Mouse (Mus musculus) frontal cortex, postnatal 36 days (tissue): ENCODE results near the gene Asb15.

ENCODE experiments used
- DNase-seq, 2 experiments: peaks; one replicate each; pipeline ENCODE4 v3.0.0; 2022; ENCODE audit warnings: low spot score in 2 of 2

The Asb15 gene

GRCm38 (mm10) chr6:24528064-24528243, at the start of gene Asb15:
Gene Asb15 (plus strand): TSS chr6:24528144.
- DNase-seq, result no peak

DNA sequence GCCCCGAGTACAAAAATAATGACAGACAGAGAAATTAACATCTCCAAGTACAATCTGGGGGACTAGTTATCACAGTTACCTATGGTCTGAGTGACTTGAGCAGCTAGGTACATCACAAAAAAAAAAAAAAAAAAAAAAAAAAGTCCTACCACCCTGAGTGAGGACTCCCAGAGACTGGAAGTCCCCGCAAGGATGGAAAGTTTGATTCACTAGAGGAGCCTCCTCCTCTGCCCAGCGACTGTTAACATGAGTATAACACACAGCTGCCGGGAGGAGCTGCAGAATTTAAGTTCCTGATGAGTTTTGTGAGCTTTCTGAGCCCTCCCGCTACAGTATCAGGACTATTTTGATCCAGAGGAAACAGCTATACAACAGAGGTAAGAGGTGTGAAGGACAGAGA, 41.4 kb upstream of the Asb15 start:
- DNase-seq, result no peak

- DNase-seq, result no peak
Measured at GRCm38 (mm10) chr6:24490341-24490740, 37.6 kb upstream of the Asb15 start.

DNA sequence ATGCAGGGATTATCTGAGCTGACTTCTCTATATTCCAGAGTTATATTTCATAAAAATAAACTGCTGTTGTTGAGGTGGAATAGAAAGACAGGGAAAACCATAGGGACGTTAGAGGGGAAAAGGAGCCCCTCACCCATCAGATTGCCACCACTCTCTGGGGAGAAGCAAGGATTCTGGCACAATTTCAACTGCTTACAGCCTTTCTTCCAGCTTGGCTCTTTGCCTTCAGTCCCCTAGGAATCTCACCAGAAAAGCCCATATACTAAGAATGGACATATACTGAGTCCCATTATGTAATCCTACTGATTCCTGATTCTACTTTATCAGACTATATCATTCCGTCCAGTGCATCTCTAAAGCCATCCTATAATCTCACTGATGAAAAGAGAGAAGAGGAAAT, 23.8 kb upstream of the Asb15 start:
- DNase-seq, result no peak

DNA sequence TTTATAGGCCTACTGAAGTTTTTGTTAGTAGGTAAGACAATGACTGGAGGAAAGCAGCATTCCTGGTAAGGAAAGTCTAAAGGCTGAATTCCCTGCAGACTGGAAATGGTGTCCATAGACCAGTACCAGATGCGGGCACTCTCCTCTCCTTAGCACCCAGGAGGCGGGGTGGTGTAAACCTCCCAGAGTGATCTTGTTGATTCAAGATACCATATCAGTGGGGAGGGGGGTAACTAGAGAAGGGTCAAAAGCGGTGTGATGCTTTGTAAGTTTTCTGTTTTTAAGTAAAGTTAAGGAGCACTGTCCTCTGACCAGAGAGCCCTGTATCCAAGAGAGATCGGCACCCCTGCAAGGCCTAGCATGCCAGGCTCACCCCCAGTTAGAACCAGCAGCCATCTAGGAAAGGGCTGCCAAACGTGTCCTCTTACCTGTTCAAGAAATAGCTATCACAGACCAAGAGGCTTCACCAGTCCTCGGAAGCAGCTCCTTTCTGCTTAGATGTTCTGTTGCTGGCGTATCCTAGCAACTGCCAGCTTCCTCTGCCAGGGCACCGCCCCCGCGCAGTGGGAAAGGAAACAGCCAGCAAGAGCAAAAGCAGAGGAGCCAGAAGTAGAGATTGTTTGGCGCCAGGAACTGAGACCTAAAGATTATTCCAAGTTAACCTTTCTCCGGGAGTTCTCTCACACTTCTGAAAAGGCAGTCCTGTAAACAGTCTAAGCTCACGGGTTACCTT, 13.2 kb upstream of the Asb15 start, which contains the start of gene Iqub:
Gene Iqub, minus strand, starts transcription at position 516 of the 733 bp plus-strand sequence.
- DNase-seq, result peak; percentile 87 to 90

DNA sequence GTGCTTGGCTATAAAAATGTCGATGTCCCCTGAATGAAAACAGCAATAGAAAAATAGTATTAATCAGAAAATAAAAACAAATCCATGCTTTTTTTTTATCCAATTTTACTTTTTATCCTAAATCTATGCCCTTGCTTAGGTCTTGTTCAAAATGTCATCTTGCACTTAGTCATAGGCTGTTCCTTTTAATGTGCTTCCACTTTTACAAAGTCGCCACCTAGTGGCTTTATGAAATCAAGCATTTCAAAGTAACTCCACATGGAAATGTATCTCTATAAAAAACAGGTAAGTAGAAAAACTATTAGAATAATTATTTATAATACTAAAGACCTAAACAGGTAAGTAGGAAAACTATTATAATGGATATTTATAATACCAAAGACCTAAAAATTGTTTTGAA, 11.7 kb upstream of the Asb15 start:
- no peak for DNase-seq

DNA sequence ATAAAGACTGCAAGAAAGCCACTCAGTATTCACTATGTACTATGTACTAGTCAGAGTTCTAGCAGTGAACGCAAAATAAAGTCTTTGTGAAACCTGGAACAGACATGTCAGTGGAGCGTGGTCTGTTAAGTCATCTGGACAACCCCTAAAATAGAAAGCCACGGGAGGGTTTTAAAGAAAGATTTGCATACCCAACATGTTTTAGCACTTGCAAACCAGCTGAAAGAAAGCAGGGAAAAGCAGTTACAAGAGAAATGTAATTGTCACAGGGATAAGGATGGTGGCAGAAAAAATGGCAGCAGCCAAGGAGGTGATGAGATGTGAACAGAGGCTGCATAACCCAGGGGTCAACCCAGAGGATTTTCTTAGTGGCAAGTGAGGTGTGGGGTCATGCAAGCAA, 2.2 kb upstream of the Asb15 start:
- no peak for DNase-seq

DNA sequence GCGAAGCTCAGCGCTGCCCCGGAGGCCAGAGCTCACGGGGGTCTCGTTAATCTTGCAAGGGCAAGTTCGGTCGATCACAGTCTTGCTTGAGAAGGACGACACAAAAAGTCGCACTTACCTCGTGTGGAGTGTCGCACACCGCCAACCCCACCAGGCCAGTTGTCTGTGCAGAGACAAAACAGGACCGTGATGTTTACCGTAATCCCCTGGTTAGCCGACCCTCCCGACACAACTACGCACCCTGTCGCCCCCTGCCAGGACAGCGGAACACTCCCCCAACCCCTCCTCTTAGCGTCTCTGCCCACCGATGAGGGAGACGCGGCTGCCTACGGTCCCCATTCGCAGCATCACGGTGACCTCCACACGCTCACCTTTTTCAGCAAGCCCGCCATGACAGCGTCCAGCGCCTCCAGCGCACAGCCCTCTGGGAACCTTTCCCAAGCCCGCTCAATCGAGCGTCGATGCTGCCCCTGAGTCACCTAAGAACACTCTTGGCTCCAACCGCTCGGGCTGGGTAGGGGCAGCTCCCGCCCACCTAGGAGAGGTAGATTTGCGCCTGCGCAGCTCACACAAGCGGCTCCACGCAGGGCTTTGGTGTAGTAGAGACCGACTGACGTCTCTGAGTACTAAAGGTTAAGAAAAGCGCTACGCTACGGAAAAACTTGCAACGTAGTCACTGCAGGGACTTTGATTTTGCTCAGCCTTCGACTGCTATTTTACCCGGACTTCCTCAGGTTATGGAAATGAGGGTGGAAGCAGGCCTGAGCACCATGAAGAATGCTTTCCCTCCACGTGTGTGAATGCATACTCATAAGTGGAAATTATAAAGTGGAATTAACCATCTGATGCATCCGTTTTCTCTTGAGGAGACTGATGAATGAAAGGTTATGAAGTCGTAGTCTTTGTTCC, 535 bp upstream of the Asb15 start, which contains the start of gene Ndufa5:
Gene Ndufa5, minus strand, starts transcription at position 859 of the 909 bp plus-strand sequence.
- DNase-seq, result peak; percentile 88 to 89

- DNase-seq, result peak in 1 of 2 experiments; percentile 59
Measured at GRCm38 (mm10) chr6:24530166-24530565, 2.2 kb downstream of the Asb15 start.

GRCm38 (mm10) chr6:24530711-24531420, 2.9 kb downstream of the Asb15 start:
- DNase-seq, result no peak

GRCm38 (mm10) chr6:24532804-24533203, 4.9 kb downstream of the Asb15 start:
- no peak for DNase-seq

- DNase-seq, result no peak
Measured at GRCm38 (mm10) chr6:24538435-24538834, 10.5 kb downstream of the Asb15 start.

DNA sequence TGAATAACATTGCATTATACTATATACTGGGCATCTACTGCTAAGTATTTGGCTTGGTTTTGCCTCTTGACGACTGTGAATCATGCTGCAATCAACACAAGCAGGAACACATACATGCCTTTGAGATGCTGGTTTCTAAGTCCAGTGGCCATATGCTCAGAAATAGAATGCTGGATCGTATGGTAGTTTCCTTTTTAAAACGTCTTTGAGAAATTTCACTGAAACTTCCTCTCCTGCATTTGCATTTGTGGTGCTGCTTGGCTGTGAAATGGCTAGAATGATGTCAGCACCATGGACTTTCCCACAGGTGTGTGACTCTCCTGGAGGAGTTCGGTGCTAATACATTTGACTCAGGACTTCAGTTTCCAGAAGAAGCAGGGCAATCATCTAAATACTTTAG, 12.2 kb downstream of the Asb15 start:
- no peak for DNase-seq

GRCm38 (mm10) chr6:24542393-24542792, 14.4 kb downstream of the Asb15 start:
- DNase-seq, result no peak

DNA sequence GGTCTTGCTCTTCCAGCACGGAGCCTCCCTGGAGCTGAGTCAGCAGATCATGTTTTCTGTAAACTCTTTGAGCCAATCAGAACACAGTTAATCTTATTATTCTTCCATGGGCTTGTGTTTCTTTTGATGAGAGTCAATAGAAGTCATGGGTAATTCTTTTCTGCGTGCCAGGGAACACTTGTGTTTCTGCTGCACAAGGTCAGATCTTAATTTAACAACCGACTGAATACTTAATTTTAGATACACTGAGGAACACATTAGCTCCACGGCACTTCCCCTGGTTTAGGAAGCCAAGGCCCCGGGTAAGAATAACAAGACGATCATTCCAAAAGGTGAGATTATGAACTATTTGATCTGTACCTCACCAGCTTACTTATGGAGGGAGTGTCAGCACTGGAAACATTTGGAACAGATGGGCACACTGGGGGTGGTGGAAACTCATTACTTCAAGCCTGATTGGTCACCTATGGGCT, 15.2 kb downstream of the Asb15 start:
- DNase-seq, result no peak

- no peak for DNase-seq
Measured at GRCm38 (mm10) chr6:24546716-24547420, 18.9 kb downstream of the Asb15 start.

- no peak for DNase-seq
Measured at GRCm38 (mm10) chr6:24549801-24550200, 21.9 kb downstream of the Asb15 start.

- no peak for DNase-seq
Measured at GRCm38 (mm10) chr6:24552046-24552445, 24.1 kb downstream of the Asb15 start.

GRCm38 (mm10) chr6:24554427-24555086, 26.6 kb downstream of the Asb15 start:
- DNase-seq, result no peak

DNA sequence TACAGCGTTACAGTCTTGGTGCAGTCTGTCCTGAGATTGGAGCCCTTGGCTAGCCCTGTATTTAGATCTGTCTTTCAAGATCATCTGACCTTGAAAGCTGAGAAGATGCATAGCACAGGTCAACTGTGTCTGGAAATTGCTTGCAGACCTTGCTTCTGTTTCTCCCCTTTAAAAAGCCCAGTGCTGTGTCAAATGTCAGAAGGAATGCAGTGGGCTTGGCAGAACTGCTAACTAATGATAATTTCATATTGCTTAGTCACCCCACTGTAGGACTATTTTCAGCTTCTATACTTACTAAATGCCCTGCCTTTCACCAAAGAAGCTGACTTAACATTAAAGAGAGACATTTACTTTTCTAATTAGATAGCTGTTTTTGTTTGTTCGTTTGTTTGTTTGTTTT, 27.5 kb downstream of the Asb15 start:
- no peak for DNase-seq

GRCm38 (mm10) chr6:24564081-24564480, 36.1 kb downstream of the Asb15 start:
- DNase-seq, result no peak
